Mouse (Mus musculus): ENCODE measurements around the gene Ccl6.

- TF ChIP-seq GATA1 (IDR thresholded peaks at IDR 0.05; ENCODE audit: borderline replicate concordance, low read length) (no peak), FLI1 (IDR thresholded peaks at IDR 0.05; ENCODE audit: low read length) (no peak)
Measured at GRCm38 (mm10) chr11:83568061-83568460, 24.8 kb downstream of the Ccl6 start.
